Mouse (Mus musculus): ENCODE data around the gene Atp1b2.

The Atp1b2 gene

DNA sequence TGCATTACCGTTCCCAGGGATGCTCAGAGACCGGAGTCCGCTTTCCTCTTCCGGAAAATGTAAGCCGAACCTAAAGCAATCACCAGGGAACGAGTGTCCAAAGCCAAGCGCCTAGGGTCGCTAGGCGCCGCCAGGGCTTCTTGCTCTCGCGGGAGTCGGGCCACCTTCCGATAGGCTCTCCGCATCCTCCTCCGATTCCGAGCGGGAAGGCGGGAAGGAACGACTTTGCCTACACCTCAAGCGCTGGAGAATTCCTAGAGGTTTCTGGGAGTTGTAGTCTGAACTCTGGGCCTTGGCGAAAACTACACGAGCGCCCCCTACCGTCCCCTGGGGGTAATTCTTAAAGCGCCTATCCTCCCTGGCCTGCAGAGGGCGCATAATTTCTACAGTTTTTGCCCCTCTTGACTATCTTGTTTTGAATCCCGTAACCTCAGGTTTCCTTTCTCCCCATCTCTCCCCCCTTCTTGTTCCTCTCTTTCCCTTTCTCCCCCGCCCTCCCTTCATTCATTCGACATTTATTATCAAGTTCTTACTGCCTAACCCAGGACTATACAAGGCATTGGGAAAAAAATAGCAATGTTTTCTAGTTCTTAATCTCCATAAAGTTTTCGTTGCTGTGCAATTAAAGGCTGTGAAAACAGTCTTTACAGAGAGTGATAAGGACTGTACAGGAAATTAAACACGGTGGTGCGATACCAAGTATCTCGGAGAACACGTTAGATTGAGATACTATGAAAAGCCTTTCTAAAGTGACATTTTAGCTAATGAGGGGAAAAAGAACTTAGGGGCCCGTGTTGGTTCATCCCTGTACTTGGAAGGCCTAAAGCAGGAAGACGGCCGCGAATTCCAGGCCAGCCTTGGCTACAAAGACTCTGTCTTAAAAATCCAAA lies 26.4 kb downstream of the Atp1b2 start:
- DNase-seq (ENCODE audit: low spot score): peak; percentile 80

DNA sequence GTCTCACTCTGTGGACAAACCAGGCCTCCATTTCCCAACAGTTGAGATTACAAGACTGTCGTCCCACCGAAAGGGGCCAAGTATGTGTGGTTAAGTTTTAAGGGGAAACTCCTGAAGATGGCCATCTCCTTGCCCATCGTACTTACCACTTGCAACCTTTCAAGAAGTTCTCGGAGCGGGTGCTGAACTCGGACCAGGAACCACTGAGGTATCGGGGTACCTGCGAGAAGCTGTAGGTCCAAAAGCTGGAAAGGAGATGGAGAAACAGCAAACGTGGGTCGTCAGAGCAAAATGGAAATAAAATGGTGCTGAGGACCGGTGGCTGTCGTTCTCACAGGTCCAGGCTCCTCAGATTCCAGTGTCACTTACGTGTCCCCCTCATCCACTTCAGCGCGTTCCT lies 27.4 kb downstream of the Atp1b2 start:
- DNase-seq (ENCODE audit: low spot score): no peak

DNA sequence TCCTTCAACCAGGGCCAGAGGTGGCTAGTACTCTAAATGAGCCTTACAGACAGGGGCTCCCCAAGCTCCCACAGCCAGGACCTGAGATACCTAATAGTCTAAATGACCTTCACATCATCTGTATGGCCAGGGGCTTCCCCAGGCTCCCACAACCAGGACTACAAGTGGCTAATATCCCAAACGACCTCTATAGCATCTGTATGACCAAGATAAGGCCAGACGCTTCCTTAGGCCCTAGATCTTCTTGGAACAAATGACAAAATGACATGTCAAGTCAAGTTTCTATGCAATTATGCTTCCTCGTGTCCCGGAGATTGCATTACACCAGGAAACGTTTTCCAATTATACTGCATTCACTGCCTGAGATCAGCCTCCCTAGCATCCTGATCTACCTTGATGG lies 29.4 kb downstream of the Atp1b2 start:
- no peak for DNase-seq (ENCODE audit: low spot score)

DNA sequence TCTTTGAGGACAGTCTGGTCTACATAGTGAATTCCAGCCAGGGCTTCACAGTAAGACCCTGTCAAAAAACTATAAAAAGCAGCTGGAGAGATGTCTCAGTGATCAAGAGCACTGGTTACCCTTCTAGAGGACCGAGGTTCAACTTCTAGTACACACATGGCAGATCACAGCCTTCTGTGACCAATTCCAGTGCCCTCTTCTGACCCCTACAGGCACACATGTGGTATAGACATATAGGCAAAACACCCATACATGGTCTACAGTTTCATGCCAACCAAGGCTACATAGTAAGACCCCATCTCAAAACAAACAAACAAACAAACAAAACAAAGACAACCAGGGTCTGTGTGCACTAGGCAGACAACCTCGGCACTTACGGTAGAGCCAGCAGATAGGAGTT lies 30.5 kb downstream of the Atp1b2 start:
- no peak for DNase-seq (ENCODE audit: low spot score)

DNA sequence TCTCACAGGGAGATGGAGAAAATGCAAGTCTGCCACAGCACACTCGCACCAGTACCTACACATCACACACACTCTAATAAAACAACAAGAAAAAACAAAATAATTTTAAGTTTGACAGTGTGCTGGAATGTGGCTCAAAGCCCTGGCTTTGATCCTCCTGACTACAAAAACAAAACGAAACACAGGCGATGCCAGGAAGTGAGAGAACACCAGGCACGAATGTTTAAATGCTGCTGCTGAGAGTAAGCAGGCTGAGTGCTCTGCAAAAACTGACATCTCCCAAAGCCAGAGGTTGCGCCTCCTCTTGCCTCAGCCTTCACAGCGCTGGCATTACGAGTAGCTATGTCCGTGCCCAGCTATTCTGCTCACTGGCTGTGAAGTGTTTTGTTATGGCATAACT lies 40.6 kb downstream of the Atp1b2 start:
- DNase-seq (ENCODE audit: low spot score): no peak

DNA sequence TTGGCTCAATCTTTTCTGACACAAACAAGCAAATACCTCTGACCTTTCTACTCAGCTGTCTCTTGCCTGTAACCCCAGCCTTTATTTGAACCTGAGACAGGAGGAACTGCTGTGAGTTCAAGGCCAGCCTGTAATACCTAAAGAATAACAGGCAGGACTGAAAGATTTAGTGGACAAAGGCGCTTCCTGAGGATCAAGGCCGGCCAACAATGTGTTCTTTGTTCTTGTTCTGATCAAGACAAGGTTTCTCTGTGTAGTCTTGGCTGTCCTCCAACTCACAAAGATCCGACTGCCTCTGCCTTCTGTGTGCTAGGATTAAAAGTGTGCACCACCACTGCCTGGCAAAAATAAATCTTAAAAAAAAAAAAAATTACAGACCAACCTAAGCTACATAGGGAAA lies 41.4 kb downstream of the Atp1b2 start:
- no peak for DNase-seq (ENCODE audit: low spot score)

DNA sequence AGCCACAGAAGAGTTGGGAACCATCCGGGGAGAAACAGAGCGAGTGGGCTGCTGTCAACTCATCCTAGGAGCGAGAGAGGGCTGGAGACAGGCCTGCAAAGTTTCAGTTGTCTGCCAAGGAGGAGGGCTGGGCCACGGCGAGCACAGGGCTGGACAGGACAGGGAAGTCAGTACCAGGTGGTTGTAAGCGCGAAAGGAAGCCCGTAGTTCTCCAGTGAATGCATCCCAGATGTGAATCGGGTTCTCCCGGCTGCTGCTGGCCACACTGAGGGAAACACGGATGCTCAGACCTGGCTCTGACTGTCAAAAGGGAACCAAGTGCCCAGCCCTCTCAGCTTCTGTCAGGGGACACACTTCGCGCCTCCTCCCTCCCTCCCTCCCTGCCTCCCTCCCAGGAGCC lies 42.4 kb downstream of the Atp1b2 start:
- no peak for DNase-seq (ENCODE audit: low spot score)

DNA sequence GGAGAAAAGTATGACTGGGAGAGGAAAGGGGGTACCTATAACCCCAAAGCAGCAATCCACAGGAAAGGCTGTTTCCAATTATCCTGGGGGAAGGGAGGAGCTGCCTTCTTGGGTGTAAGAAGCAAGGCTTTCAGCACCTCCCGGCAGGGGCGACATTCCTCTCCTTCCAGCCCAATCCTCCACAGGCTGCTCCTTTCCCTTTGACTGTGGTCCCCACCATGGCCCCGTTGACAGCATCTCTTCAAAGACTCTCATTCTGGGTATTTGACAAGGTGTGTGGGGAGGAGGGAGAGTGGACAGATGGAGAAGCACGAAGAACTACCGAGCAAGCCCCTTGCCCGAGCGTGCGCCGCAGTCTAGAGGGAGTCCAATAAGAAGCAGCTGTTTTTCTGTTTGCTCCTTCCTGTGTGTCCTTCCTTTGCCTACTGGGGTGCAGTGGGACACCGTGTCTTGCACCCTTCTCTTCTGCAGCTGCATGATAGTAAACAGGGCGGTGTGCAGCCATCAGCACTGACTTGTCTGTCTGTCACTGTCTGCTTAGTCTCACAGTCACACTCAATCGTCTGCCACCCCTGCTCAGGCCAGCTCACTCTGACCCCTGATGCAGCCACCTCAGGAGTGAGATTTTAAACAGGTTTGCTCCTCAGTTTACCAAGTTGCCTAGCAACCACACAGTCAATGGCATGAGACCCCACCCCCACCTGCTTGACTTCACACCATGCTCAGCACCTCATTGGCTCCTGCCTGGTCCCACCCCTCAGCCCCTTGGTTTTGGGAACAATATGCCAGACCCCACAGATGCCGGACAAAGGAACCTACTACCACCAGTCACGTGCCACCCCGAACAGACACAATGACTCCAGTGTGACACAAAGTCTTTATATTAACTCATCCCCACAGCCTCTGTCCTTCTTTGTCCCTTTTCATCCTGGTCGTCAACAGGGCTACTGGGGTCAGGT lies 44.6 kb downstream of the Atp1b2 start:
- no peak for DNase-seq (ENCODE audit: low spot score)

DNA sequence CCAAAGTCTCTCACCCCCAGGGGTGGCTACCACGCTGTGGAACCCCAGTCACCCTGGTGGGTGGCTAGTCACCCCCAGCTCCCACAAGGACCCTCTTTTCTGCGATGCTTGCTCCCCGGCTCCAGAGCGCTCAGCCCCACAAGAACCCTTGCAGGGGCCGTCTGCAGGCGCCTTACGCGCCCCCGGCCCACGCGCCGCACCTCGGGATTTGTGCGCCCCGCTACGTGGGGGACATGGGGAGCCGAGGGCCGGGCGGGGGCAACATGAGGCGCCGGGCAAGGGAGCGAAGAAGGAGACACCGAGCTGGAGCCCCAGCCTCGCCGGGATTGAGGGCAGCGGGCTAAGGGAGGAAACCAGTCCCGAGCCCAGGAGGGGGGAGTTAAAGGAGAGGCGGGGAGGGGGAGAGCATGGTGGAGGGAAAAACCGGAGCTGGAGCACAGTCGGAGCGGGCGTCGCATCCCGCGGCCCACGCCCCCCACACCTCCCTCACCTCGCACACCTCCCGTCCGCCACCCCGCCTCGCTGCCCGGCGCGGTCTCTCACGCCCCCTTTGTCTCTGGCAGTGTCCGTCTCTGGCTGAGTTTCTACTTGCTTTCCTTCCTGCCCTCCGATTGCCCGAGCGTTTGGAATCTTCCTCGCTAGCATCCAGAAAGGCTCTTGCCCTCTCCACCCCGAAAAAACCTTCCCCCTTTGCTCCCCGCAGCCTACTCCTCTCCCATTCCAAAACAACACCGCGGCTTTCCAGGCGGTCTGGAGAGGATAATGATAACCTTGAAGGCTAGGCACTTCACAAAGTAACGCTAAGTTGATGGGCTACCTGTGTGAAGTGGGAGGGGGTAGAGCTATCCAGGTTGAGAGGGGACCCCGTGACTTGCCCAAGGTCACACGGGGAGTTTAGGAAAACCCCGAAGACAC lies 45.6 kb downstream of the Atp1b2 start, which contains the start of gene Efnb3:
Efnb3 (minus strand) TSS at position 355 of the 915 bp plus-strand sequence.
- DNase-seq (ENCODE audit: low spot score): no peak

DNA sequence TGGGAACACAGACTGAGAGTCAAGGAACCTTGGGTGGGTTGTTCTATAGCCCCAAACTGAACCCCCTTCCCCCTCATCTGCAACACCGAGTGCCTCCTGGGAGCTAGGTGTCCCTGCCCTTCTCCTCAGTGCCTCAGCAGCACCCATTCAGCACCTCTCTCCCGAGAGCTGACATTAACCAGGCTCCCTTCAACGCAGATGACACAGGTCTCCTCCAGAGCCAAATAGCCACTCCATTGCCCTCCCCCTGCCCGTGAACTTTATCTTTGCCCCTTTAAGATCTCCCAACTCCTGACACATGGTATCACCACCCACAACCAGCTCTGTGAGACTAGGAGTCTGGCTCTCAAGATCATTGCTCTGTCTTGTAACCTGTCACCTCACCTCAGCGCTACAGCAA lies 46.6 kb downstream of the Atp1b2 start:
- DNase-seq (ENCODE audit: low spot score): no peak

DNA sequence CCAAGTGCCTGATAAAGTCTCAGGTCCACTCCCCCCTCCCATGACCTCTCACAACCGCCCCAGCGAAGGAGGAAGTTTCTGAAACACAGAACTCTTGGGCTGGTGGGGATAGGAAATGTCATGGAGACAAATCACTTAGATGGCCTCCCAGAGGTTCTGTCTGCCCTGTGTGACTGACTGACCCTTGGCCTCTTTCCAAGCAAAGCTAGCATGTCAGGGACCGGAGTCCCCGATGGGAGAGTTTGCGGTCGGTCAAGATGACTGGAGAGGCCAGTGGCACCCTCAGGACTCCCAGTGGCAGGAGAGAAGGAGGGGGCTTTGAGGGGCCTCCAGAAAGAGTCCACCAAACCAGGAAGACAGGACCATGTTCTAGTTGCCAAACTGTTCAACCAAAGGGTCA lies 47.0 kb downstream of the Atp1b2 start:
- DNase-seq (ENCODE audit: low spot score): no peak

DNA sequence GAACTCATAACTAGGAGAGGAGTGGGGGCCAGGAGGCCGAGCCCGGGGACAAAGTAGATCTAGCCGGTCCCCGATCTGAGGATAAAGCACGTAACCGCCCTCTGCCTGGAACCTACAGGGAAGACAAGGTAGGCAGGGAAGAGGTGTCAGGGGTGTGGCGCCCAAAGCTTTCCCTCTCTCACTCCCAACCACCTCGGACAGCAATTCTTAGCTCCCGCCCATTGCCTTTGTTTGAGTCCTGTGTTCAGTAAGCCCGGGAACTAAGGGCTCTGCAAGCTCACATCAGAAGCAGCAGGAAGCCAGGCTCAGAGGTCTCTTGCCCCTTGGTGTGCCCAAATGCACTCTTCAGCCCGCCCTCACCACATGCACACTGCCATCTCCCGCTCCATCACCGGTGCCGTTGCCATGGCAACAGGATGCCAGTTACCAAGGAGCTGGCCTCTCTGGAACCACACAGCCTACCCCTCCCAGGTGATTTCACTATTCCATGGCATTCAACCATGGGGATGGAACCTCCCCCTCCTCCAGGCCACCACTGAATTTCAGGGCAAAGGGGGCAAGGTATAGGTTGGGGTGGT lies 48.3 kb downstream of the Atp1b2 start:
- no peak for DNase-seq (ENCODE audit: low spot score)

DNA sequence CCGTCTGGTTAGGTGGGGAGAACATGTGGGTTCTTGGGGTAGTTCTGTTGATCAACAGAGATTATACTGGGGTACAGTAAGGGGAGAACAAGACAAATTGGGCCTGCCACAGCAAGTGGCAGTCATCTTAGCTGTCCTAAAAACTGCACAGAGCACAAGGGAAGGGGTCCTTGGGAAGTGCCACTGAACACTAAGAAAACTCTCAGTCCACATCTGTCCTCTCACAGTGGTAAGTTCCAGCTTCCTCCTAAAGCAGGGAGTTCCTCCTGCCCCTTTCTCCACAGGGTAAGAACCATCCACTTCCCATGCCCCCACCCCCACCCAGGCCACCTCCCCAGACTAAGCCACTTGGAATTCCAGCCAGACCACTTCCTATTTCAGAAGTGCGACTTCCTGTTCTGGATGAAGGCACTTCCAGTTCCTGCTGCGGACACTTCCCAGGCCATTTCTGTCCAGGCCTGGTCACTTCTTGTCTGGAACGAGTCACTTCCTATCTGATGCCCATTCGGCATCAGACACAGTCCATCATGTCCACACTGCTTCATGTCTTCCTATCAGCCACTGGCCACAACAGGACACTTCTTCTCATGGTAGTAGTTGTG lies 51.1 kb downstream of the Atp1b2 start:
- no peak for DNase-seq (ENCODE audit: low spot score)

DNA sequence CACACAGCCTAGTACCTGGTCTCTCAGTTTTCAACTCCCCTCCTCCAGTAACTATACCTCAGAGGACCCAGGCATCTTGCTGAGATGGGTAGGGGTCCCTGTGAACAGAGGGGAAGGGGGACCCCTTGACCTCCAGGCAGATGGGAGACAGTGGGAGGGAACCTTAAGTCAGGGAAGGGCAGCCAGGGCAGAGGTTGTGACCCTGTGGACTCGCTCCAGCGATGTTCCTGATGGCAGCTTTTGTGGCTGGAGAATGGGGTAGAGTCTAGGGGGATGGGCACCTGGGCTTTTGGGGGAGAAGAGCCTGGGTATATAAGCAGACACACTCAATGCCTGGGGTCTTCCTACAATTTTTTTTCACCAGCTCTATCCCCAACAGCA lies 52.4 kb downstream of the Atp1b2 start:
- no peak for DNase-seq (ENCODE audit: low spot score)

DNA sequence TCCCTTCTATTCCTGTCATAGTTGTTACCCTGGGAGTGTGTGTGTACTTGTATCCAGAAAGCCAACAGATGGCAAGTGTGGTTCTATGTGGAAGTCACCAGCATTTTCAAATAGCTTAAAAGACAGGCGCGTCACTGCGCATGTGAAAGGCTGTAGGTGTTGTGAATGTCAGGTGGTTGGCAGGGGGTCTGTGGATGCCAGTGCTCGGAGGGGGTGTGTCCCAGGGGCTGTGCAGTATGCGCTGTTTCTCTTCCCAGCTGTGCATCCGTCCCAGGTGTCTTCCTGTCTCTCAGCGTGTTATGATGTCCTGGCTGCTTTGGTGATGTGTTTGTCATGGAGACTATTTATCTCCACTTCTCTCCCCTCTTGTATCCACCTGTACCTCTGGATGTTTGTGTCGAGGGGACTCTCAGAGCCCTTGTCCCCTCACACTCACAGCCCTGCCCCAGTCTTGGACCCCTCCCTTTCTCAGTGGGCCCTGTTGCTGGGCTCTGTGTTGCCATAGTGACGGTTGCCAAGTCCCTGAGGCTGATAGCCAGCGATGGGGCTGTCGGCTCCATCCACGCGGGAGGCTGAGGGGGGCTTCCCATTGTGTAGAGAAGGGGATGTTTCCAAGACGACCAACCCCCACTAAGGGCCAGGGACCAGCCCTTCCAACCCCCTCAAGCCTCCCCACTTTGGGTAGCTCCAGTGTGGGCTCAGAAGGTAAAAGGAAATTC lies 53.0 kb downstream of the Atp1b2 start:
- no peak for DNase-seq (ENCODE audit: low spot score)

DNA sequence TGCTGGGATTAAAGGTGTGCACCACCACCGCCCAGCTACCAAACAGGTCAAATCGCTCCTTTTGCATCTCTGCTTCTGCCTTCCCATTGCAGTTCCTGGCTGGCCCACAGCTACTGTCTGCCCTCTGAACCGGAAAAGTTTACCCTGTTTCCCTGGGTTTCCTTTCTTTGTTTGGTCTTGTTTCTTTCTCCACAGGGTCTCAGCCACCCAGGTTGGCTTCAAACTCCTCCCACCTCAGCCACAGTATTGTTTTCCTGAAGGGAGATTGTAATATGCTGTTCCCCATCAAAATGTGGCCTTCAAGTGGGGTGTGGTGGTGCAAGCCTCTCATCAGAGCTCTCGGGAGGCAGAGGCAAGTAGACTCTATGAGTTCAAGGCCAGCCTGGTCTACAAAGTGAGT lies 54.4 kb downstream of the Atp1b2 start:
- no peak for DNase-seq (ENCODE audit: low spot score)

All from urinary bladder, postnatal 10 days (tissue).